Mouse (Mus musculus) liver, embryonic 14.5 days (tissue): ENCODE measurements at regions not wholly inside any gene's neighbourhood (a gene's known extent, or its start where the extent isn't known, plus 50 kb on each side); places are given as distances from the start of the nearest gene placed in this dataset.

Experiments
- CTCF ChIP-seq: IDR thresholded peaks from 2 replicates; pipeline ENCODE4 v1.5.1; 2016; ENCODE audit warnings: antibody characterized with exemption, low read depth, control low read depth
- EP300 ChIP-seq: IDR thresholded peaks from 2 replicates; pipeline ENCODE4 v1.6.1; 2016; ENCODE audit warnings: antibody characterized with exemption, low read depth

DNA sequence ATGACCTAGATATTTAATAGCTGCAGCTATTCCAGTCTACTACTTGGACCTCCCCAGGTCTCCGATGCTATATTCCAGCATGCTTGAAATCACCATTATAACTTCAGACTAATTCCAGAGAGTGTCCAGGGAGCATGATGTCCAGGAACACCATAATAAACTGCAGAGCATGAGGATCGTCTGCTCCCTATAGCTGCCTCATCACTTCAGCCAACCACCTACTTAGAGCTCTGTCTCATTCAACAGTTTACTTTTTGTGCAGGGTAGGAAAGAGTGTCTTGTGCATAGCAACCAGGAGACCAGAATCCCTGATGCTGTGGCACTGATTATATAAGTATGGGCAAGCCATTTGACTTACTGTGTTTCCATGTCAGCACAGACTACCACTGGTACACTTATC is 379.2 kb upstream of the Mef2c start:
- TF ChIP-seq CTCF = no peak
- TF ChIP-seq EP300 = no peak
